Mouse (Mus musculus) MEL (cell line): ENCODE data around the gene Ptprn2. TPM values are rescaled to one million over a fixed set of nuclear protein-coding genes. Genes with fewer than 3 reads are reported as not detected.

Experiments used
- DNase-seq: peaks from one replicate; pipeline ENCODE4 v3.0.0; 2011; ENCODE audit warnings: low read depth, low spot score
- H3K27ac ChIP-seq: 2 replicates; pipeline ENCODE4 v1.5.1; 2012; ENCODE audit warnings: low read depth, mild to moderate bottlenecking, control low read depth, low read length, moderate library complexity; ENCODE audit not compliant: control insufficient read depth
- H3K27me3 ChIP-seq, 2 experiments: fragments of 150-350 bp in 1 of 2; sonication (generic) in 1 of 2; 2 replicates each; pipeline ENCODE4 v1.6.1; 2012; ENCODE audit warnings: low read length in 2 of 2, mild to moderate bottlenecking in 2 of 2, improper control_type of control experiment in 1 of 2, moderate library complexity in 1 of 2; ENCODE audit not compliant: insufficient read depth in 2 of 2, control insufficient read depth in 1 of 2
- H3K36me3 ChIP-seq, 2 experiments: 2 replicates each; pipeline ENCODE4 v1.6.1; 2012 to 2014; ENCODE audit warnings: low read length in 2 of 2, improper control_type of control experiment in 1 of 2, inconsistent platforms in 1 of 2, mild to moderate bottlenecking in 1 of 2; ENCODE audit not compliant: insufficient read depth in 2 of 2, control insufficient read depth in 1 of 2
- H3K4me1 ChIP-seq, 2 experiments: fragments of 150-350 bp in 1 of 2; sonication (generic) in 1 of 2; 2 replicates each; pipeline ENCODE4 v1.6.1; 2012; ENCODE audit warnings: low read length in 2 of 2, improper control_type of control experiment in 1 of 2, mild to moderate bottlenecking in 1 of 2; ENCODE audit not compliant: insufficient read depth in 2 of 2, control insufficient read depth in 1 of 2
- H3K4me3 ChIP-seq, 2 experiments: fragments of 150-350 bp in 1 of 2; sonication (generic) in 1 of 2; 2 replicates each; pipeline ENCODE4 v1.5.1; 2012; ENCODE audit warnings: low read depth in 2 of 2, low read length in 2 of 2, mild to moderate bottlenecking in 2 of 2, moderate library complexity in 2 of 2, control low read depth in 1 of 2, improper control_type of control experiment in 1 of 2; ENCODE audit not compliant: control insufficient read depth in 1 of 2, insufficient read depth in 1 of 2
- H3K79me2 ChIP-seq: 2 replicates; pipeline ENCODE4 v1.6.1; 2012; ENCODE audit warnings: mild to moderate bottlenecking, low read length, moderate library complexity; ENCODE audit not compliant: control insufficient read depth, poor library complexity, insufficient read depth
- H3K9ac ChIP-seq: 2 replicates; pipeline ENCODE4 v1.6.1; 2012; ENCODE audit warnings: low read depth, mild to moderate bottlenecking, control low read depth, low read length, moderate library complexity; ENCODE audit not compliant: control insufficient read depth, poor library complexity, severe bottlenecking
- H3K9me3 ChIP-seq: fragments of 150-350 bp; sonication (generic); replicated peaks from 2 replicates; pipeline ENCODE4 v1.6.1; 2012; ENCODE audit warnings: mild to moderate bottlenecking, low read length, improper control_type of control experiment, moderate library complexity; ENCODE audit not compliant: insufficient read depth
- BHLHE40 ChIP-seq: IDR thresholded peaks from 2 replicates; pipeline ENCODE4 v1.6.1; 2012; ENCODE audit warnings: low read depth, mild to moderate bottlenecking, inconsistent platforms, low read length, improper control_type of control experiment, borderline replicate concordance
- CHD1 ChIP-seq: IDR thresholded peaks from 2 replicates; pipeline ENCODE4 v1.6.1; 2012; ENCODE audit warnings: low read depth, mild to moderate bottlenecking, inconsistent platforms, low read length, improper control_type of control experiment
- CHD2 ChIP-seq: IDR thresholded peaks from 2 replicates; pipeline ENCODE4 v1.6.1; 2011; ENCODE audit warnings: low read length, improper control_type of control experiment
- CTCF ChIP-seq, 3 experiments: IDR thresholded peaks in 2 of 3; conservative IDR thresholded peaks in 1 of 3; 2 replicates each; pipeline ENCODE4 v1.5.1; 2011 to 2012; ENCODE audit warnings: low read length in 3 of 3, low read depth in 2 of 3, mild to moderate bottlenecking in 2 of 3, improper control_type of control experiment in 1 of 3, inconsistent platforms in 1 of 3, mixed read lengths in 1 of 3, moderate library complexity in 1 of 3; ENCODE audit not compliant: control insufficient read depth in 1 of 3, insufficient read depth in 1 of 3, poor library complexity in 1 of 3, severe bottlenecking in 1 of 3
- ELF1 ChIP-seq: IDR thresholded peaks from 2 replicates; pipeline ENCODE4 v1.6.1; 2014; ENCODE audit warnings: low read depth, mild to moderate bottlenecking, inconsistent platforms, low read length, improper control_type of control experiment, moderate library complexity
- ETS1 ChIP-seq: IDR thresholded peaks from 2 replicates; pipeline ENCODE4 v1.6.1; 2012; ENCODE audit warnings: low read depth, mild to moderate bottlenecking, inconsistent platforms, low read length, improper control_type of control experiment, moderate library complexity
- GABPA ChIP-seq: IDR thresholded peaks from 2 replicates; pipeline ENCODE4 v1.6.1; 2012; ENCODE audit warnings: low read depth, mild to moderate bottlenecking, inconsistent platforms, low read length, improper control_type of control experiment, moderate library complexity
- GATA1 ChIP-seq: IDR thresholded peaks from 2 replicates; pipeline ENCODE4 v1.6.1; 2011; ENCODE audit warnings: low read depth, low read length, improper control_type of control experiment
- MAFK ChIP-seq: IDR thresholded peaks from 2 replicates; pipeline ENCODE4 v1.6.1; 2011; ENCODE audit warnings: low read depth, mild to moderate bottlenecking, low read length, improper control_type of control experiment, borderline replicate concordance
- MAZ ChIP-seq: IDR thresholded peaks from 2 replicates; pipeline ENCODE4 v1.6.1; 2012; ENCODE audit warnings: low read depth, mild to moderate bottlenecking, inconsistent platforms, low read length, improper control_type of control experiment
- MXI1 ChIP-seq: IDR thresholded peaks from 2 replicates; pipeline ENCODE4 v1.6.1; 2011; ENCODE audit warnings: mild to moderate bottlenecking, low read depth, low read length, improper control_type of control experiment
- MYB ChIP-seq: IDR thresholded peaks from 2 replicates; pipeline ENCODE4 v1.6.1; 2011; ENCODE audit warnings: mild to moderate bottlenecking, low read depth, low read length, improper control_type of control experiment
- MYC ChIP-seq: IDR thresholded peaks from 2 replicates; pipeline ENCODE4 v1.6.1; 2011; ENCODE audit warnings: low read depth, mild to moderate bottlenecking, low read length, improper control_type of control experiment, moderate library complexity
- NELFE ChIP-seq: IDR thresholded peaks from 2 replicates; pipeline ENCODE4 v1.6.1; 2011; ENCODE audit warnings: low read depth, low read length, improper control_type of control experiment
- POLR2A ChIP-seq, 2 experiments: IDR thresholded peaks; 2 replicates each; pipeline ENCODE4 v1.6.1; 2011 to 2012; ENCODE audit warnings: low read length in 2 of 2, mild to moderate bottlenecking in 2 of 2, control low read depth in 1 of 2, improper control_type of control experiment in 1 of 2, low read depth in 1 of 2, moderate library complexity in 1 of 2; ENCODE audit not compliant: control insufficient read depth in 1 of 2, insufficient read depth in 1 of 2, poor library complexity in 1 of 2
- POLR2AphosphoS5 ChIP-seq: IDR thresholded peaks from 2 replicates; pipeline ENCODE4 v1.6.1; 2012; ENCODE audit warnings: low read depth, borderline replicate concordance, mild to moderate bottlenecking, inconsistent platforms, low read length, moderate library complexity, mixed read lengths
- RAD21 ChIP-seq: IDR thresholded peaks from 2 replicates; pipeline ENCODE4 v1.6.1; 2011; ENCODE audit warnings: mild to moderate bottlenecking, low read depth, low read length, improper control_type of control experiment
- RCOR1 ChIP-seq: IDR thresholded peaks from 2 replicates; pipeline ENCODE4 v1.6.1; 2012; ENCODE audit warnings: low read depth, mild to moderate bottlenecking, inconsistent platforms, low read length, improper control_type of control experiment
- SIN3A ChIP-seq: IDR thresholded peaks from 2 replicates; pipeline ENCODE4 v1.6.1; 2012; ENCODE audit warnings: low read length, improper control_type of control experiment, inconsistent platforms
- SMC3 ChIP-seq: IDR thresholded peaks from 2 replicates; pipeline ENCODE4 v1.6.1; 2011; ENCODE audit warnings: low read depth, low read length, improper control_type of control experiment
- TAL1 ChIP-seq: IDR thresholded peaks from 2 replicates; pipeline ENCODE4 v1.6.1; 2012; ENCODE audit warnings: mild to moderate bottlenecking, inconsistent platforms, low read length, moderate library complexity, mixed read lengths
- TCF12 ChIP-seq: IDR thresholded peaks from 2 replicates; pipeline ENCODE4 v1.6.1; 2014; ENCODE audit warnings: low read depth, mild to moderate bottlenecking, inconsistent platforms, low read length, improper control_type of control experiment, moderate library complexity
- UBTF ChIP-seq: IDR thresholded peaks from 2 replicates; pipeline ENCODE4 v1.6.1; 2012; ENCODE audit warnings: low read depth, mild to moderate bottlenecking, inconsistent platforms, low read length, improper control_type of control experiment, moderate library complexity, borderline replicate concordance; ENCODE audit not compliant: insufficient read depth
- USF1 ChIP-seq: IDR thresholded peaks from 2 replicates; pipeline ENCODE4 v1.6.1; 2014; ENCODE audit warnings: low read depth, mild to moderate bottlenecking, inconsistent platforms, low read length, improper control_type of control experiment, moderate library complexity
- USF2 ChIP-seq, 2 experiments: IDR thresholded peaks; 2 replicates each; pipeline ENCODE4 v1.6.1; 2011 to 2012; ENCODE audit warnings: improper control_type of control experiment in 2 of 2, low read length in 2 of 2, borderline replicate concordance in 1 of 2, inconsistent platforms in 1 of 2, low read depth in 1 of 2, mild to moderate bottlenecking in 1 of 2; ENCODE audit not compliant: insufficient read depth in 1 of 2
- ZC3H11A ChIP-seq: IDR thresholded peaks from 2 replicates; pipeline ENCODE4 v1.6.1; 2012; ENCODE audit warnings: low read depth, mild to moderate bottlenecking, inconsistent platforms, low read length, improper control_type of control experiment
- ZKSCAN1 ChIP-seq: IDR thresholded peaks from 2 replicates; pipeline ENCODE4 v1.6.1; 2012; ENCODE audit warnings: low read depth, mild to moderate bottlenecking, inconsistent platforms, low read length, improper control_type of control experiment, moderate library complexity
- ZNF384 ChIP-seq: IDR thresholded peaks from 2 replicates; pipeline ENCODE4 v1.6.1; 2012; ENCODE audit warnings: low read depth, mild to moderate bottlenecking, inconsistent platforms, low read length, improper control_type of control experiment
- polyA plus RNA-seq, 2 experiments: library from polyadenylated mRNA; stranded (reverse) in 1 of 2; unstranded in 1 of 2; fragments of >175 nt in 1 of 2; fragments of >200 nt in 1 of 2; gene quantifications; 2 replicates each; pipeline versions ENCODE4 v1.2.1 to v1.2.4; 2012; ENCODE audit warnings: low replicate concordance in 2 of 2, low read depth in 1 of 2; ENCODE audit not compliant: insufficient read length in 2 of 2, insufficient read depth in 1 of 2, missing spikeins in 1 of 2
- total RNA-seq: library from RNA; depleted of rRNA; stranded (reverse); fragments of 300-350 nt; gene quantifications from 2 replicates; pipeline ENCODE4 v1.2.3, GENCODE M21; 2012

The Ptprn2 gene
- total and polyA plus RNA-seq, 3 experiments = not detected

GRCm38 (mm10) chr12:117023235-117023634, 537.7 kb downstream of the Ptprn2 start:
- no peak for DNase-seq
- H3K27ac ChIP-seq = no peak overlapping the region
- no peaks in the 10 kb centered on the region; the same call in 1 of the 2 replicates for H3K9me3 ChIP-seq
- no peaks in the 10 kb centered on the region for H3K79me2 ChIP-seq
- no peaks in the 10 kb centered on the region for H3K36me3 ChIP-seq
- no peak overlapping the region for H3K9ac ChIP-seq
- H3K4me3 ChIP-seq = no peak overlapping the region
- H3K4me1 ChIP-seq = no peaks in the 10 kb centered on the region
- no peaks in the 10 kb centered on the region for H3K27me3 ChIP-seq
- TF ChIP-seq SMC3 = no peak
- no peak for TF ChIP-seq RCOR1
- TF ChIP-seq POLR2A (IDR thresholded peaks at IDR 0.05; ENCODE audit: control insufficient read depth in 1 of 2, insufficient read depth in 1 of 2, low read depth in 1 of 2, low read length in 2 of 2, poor library complexity in 1 of 2) = no peak
- TF ChIP-seq CHD1 = no peak
- TF ChIP-seq MAFK = no peak
- TF ChIP-seq TCF12 = no peak
- TF ChIP-seq USF1 = no peak
- no peak for TF ChIP-seq ELF1
- no peak for TF ChIP-seq ZKSCAN1
- TF ChIP-seq UBTF = no peak
- no peak for TF ChIP-seq ZNF384
- no peak for TF ChIP-seq BHLHE40
- no peak for TF ChIP-seq NELFE
- no peak for TF ChIP-seq MYB
- TF ChIP-seq CTCF (IDR thresholded peaks at IDR 0.05 in 2 of 3, conservative IDR thresholded peaks at IDR 0.05 in 1 of 3; ENCODE audit: control insufficient read depth in 1 of 3, insufficient read depth in 1 of 3, low read depth in 2 of 3, low read length in 3 of 3, poor library complexity in 1 of 3, severe bottlenecking in 1 of 3) = no peak

GRCm38 (mm10) chr12:117024916-117025315, 539.4 kb downstream of the Ptprn2 start:
- TF ChIP-seq TAL1 = no peak
- TF ChIP-seq UBTF = no peak
- TF ChIP-seq ETS1 = no peak
- TF ChIP-seq MXI1 = no peak
- TF ChIP-seq GABPA = no peak
- no peak for TF ChIP-seq MYC
- TF ChIP-seq NELFE = no peak
- TF ChIP-seq ZC3H11A = no peak
- no peak for TF ChIP-seq POLR2AphosphoS5
- TF ChIP-seq MAZ = no peak
- no peak for TF ChIP-seq CHD2
- no peak for TF ChIP-seq MAFK
- TF ChIP-seq SIN3A = no peak
- TF ChIP-seq USF2 (IDR thresholded peaks at IDR 0.05; ENCODE audit: borderline replicate concordance in 1 of 2, insufficient read depth in 1 of 2, low read depth in 1 of 2, low read length in 2 of 2) = no peak
- no peak for TF ChIP-seq GATA1
- TF ChIP-seq MYB = no peak
- TF ChIP-seq RAD21 = no peak
- no peak for TF ChIP-seq CTCF (IDR thresholded peaks at IDR 0.05 in 2 of 3, conservative IDR thresholded peaks at IDR 0.05 in 1 of 3; ENCODE audit: control insufficient read depth in 1 of 3, insufficient read depth in 1 of 3, low read depth in 2 of 3, low read length in 3 of 3, poor library complexity in 1 of 3, severe bottlenecking in 1 of 3)

More at GRCm38 (mm10) chr12:117024916-117025315, 539.4 kb downstream of the Ptprn2 start:
- no peak overlapping the region for H3K9ac ChIP-seq
- no peaks in the 10 kb centered on the region for H3K79me2 ChIP-seq
- DNase-seq = no peak
- no peaks in the 10 kb centered on the region for H3K27me3 ChIP-seq
- no peak overlapping the region for H3K4me3 ChIP-seq
- no peaks in the 10 kb centered on the region; the same call in 1 of the 2 replicates for H3K9me3 ChIP-seq
- no peaks in the 10 kb centered on the region for H3K36me3 ChIP-seq
- no peaks in the 10 kb centered on the region for H3K4me1 ChIP-seq
- H3K27ac ChIP-seq = no peak overlapping the region
